Mouse (Mus musculus) fibroblast of lung, adult 2 months (primary cell): ENCODE measurements around the gene Clec11a.
"Not testable (repeated sequence)": the region's sequence is repeated elsewhere in the genome, so short reads cannot be mapped to it uniquely, and the experiment has no call there.

Experiments
- DNase-seq: peaks from one replicate; pipeline ENCODE4 v3.0.0-alpha.2; 2011; ENCODE audit warnings: low read depth

The Clec11a gene

GRCm38 (mm10) chr7:44322290-44322689, 15.6 kb upstream of the Clec11a start:
- DNase-seq = no peak

DNA sequence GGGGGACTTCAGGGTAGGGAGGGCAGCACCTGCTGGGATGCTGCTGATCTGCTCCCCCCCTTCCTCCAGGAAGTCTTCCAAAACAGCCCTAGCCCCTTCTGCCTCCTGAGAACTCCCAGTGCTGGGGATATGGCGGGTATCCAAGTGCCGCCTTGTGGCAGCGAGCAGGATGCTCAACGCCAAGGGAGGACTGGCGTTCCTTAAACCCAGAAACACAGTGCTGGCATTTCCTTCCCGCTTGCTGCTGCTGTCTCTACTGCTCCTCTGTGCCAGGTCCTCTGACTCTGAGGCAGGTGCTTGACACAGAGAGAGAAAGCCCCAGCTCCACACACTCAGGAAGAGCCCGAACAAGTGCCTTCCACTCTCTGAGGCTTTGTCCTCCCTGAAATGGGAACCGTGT, 14.2 kb upstream of the Clec11a start:
- DNase-seq = no peak

DNA sequence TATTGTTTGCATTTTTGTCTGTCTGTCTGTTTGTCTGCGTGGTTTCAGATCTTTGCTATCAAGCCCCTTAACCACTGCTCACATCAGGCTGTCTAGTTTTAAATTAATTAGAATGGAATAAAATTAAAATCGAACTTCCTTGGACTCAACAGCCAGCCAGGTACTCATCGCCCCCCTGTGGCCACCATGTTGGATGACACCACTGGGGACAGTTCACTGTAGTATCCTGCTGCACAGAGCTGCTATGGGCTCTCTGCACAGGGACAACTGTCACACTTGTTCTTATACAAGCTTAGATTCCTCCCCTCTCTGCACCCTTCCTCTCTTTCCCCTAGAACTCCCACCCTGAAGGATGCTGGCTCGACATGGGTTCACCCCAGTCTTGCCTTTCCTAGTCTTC, 11.2 kb upstream of the Clec11a start:
- DNase-seq = no peak

- no peak for DNase-seq
Measured at GRCm38 (mm10) chr7:44312484-44312883, 5.8 kb upstream of the Clec11a start.

DNA sequence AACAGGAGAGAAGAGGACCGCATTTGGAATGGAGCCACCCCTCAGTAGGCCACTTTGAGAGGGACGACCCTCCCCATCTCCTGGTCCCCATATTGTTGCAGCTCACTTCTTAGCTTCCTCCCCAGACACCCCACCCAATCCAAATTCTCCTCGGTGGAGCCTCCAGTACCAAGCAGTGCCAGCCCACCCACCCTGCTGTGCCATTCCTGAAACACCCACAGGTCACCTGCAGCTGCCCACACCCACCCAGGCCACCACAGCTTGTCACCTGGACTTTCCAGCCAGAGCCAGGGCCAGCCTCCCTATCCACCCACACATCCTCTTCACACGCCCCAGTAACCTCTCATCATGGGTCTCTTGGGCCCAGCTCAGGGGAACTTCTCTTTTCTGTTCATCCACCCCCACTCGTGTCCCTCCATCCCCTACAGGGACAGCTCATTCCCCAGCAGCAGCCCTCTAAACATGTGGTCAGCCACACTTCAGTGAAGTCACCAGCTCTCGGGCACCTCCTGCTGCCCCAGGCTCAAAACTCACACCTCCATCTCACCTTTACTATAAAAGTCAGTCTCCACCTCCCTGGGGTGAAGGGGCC, 5.1 kb upstream of the Clec11a start:
- DNase-seq = no peak

DNA sequence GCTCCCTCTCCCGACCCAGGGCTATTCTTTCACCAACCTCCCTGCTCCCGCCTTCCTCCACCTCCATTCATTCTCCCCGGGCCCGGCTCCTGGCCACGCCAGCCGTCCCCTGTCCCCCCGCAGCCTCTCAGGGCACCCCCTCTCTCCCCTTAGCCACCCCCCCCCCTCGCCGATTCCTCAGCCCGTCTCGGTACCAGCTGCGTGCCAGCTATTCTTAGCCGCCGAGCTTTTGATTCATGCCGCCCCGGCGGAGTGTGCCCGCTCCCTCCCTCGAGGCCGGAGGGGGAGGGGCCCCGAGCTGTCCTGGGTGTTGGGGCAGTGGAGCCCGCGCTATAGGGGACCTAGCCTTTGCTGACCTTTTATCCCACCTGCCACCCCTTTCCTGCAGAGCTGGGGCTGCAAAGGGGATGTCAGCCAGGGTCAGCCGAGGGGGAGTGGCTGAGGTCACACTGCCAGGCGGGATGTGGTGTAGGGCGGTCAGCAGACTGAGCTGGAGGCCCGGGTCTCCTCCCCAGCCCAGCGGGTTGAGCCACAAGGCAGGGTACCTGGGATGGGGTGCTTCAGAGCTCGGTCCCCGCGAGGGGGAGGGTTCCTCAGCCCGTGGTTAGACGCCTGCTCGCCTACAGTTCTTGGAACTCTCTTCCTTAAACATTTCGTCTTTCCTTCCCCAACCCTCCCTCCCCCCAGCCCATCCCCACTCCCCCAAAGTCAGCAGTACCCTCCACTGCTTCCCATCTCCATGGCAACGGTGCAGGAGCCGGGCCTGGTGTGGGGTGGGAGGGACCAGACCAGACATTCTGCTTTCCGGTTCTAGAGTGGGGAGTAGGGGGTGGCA, 4.4 kb upstream of the Clec11a start:
- no peak for DNase-seq

DNA sequence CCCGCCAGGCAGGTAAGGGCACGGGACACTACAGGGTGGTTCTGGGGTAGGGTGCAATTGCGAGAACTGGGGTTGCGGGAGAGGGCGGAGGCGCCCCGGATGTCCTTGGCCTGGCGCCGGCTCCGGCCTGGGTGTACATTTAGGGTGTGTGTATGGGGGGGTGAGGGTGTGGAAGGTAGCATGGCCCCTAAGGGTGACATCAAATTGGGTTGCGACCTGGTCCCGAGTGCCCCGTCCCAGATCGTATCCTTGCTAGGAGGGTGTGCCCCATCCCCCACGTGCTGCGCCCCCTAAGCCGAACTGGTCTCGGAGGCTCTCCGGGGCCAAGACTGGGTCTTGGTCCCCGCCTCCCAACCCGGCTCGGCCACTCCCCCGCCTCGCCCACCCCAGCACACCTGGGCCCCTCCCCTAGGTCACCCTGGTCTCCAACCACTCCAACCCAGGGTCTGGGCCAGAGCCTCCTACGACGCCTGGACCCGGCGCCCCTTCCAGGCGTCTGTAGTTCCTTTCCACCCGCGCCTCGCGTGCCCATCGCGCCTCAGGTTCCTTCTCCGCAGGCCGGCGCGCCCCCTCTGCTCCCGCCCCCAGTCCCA, 3.7 kb upstream of the Clec11a start:
- DNase-seq = no peak

DNA sequence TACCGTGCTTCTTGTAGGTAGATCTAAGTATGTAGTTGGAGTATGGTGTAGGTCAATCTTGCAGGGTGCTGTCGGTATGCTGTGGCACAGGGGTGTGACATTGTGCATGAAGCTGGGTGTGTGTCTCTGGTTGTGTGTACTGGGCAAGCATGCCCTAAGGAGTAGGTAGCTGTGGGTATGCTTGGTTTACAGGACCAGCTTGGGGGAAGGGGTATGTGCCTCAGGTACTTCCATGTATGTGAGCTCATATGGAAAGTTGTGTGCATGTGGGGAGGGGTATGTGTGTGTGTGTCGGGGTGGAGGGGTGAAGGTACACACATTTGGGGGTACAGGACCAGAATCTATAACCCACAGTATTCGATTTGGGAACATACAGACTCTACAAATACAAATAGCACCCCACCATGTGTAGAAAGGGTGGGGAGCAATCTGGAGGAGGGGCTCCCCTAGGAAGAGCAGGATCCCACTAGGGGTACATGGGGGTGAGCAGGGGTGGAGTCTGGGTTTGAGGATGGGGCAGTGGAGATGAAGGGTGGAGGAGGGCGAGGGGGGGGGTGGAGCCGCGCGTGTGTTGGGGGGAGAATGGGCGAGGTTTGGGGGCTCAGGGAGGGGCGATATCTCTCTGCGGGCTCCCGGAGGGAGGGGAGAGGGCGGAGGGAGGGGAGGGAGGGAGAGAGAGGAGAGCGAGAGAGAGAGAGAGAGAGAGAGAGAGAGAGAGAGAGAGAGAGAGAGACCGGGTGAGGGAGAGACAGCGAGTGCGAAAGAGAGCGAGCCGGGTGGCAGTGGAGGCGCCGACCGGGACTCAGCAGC, 3.0 kb upstream of the Clec11a start, which contains the start of gene Shank1:
Shank1 (plus strand) TSS at position 779 of the 810 bp plus-strand sequence.
- no peak for DNase-seq

DNA sequence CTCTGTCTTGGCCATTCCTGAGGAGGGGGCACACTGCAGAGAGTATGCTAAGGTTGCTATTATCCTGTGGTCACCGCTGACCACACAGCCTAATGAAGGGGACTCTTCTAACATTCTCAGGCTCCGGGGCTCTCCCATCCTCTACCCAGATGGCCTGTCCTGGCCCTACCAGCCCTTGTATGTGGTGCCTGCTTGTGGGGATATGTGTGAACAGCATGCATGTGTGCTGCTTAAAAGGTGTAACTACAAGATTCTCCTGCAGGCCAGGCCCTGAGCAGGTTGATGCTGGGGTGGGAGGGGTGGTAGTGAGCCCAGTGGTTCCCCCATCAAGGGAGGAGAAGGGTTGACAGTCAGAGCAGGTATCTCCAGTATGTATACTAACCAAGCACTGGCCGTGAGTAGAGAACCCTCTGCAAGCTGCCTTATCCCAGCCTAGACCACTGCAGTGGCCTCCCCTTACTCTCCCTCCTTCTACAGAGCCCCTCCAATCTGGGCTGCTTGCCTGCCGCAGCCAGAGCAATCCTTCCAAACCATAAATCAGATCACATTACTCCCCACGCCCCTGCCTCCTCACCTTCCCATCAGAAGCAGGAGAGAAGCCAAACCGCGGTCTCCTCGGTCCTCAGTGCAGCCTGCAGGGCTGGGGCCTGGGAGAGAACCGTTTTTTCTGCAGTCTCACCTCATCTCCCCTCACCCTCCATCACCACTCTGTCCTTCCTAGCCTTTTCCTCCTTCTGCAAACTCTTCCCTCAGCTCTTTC, 739 bp upstream of the Clec11a start:
- peak; percentile 59 for DNase-seq

DNA sequence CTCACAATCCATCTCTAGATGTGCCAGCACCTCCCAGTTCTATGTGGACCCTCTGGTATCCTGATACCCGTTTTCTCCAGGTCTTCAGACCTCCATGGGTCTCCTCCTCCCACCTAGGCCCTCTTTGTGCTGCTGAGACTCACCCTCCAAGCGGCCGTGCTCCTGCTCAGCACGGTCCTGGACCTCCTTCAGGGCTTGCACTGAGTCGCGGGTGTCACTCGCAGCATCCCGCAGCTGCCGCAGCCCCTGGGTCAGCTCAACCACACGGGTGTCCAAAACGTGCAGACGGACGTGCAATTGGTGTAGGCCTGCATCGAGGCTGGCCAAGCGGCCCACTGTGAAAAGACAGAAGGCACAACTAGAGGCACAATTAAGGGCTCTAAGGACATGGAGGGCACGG, 1.0 kb downstream of the Clec11a start:
- no peak for DNase-seq

GRCm38 (mm10) chr7:44304775-44305641, 1.7 kb downstream of the Clec11a start:
- peak; percentile 100 for DNase-seq

DNA sequence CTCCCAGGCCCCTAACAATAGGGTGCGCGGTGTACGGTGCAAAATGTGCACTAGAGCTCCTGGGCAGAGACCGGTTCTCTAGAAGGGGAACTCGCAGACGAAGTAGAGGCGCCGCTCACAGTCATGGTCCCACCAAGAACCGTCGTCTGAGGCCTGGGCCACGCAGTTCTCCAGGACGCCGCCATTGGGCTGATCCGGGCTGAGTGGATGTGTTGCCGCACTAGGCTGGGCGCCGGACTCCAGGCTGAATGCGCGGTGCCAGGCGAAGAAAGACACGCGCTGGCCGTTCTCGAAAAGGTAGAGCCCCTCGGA, 2.3 kb downstream of the Clec11a start:
- no peak for DNase-seq

- no peak for DNase-seq
Measured at GRCm38 (mm10) chr7:44303346-44304340, 3.1 kb downstream of the Clec11a start.

- not testable (repeated sequence) for DNase-seq
Measured at GRCm38 (mm10) chr7:44297501-44297900, 9.2 kb downstream of the Clec11a start.

DNA sequence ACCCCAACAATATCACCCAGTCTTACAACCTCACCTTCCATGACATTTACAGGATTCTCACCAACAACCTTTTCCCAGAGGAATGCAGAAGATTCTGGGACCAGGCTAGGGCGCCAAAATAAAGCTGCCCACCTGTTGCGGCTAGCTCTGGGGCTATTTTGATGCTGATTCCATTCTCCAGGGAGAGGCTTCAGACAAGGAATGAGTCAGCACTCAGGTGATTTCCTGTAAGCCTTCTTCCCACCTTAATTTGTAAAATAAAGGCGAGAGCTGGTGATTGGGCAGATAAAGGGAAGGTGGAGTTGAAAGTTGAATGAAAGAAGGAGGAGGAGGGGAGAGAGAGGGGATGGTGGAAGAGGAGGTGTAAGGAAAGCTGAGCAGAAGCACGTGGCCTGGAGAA, 15.3 kb downstream of the Clec11a start:
- no peak for DNase-seq

DNA sequence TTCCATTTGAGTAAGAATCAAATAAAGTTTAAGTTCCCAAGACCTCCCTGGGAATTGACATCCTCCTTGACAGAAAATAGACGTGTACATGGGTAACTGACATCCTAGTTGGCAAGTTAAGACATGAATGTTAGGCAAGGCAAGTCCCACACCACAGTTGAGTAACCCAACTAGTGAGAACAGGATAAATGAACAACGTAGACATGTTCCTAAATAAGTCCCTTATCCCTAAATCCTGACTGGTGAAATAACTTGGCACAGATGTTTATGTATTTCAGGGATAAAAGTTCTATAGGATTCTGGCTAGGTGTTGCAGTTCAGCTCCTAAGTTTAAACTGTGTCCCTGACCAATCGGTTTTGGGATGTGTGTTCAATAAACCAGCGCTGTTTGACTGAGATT, 15.7 kb downstream of the Clec11a start:
- DNase-seq = no peak

- DNase-seq = no peak
Measured at GRCm38 (mm10) chr7:44287760-44288159, 18.9 kb downstream of the Clec11a start.

GRCm38 (mm10) chr7:44281586-44281985, 25.1 kb downstream of the Clec11a start:
- DNase-seq = no peak

GRCm38 (mm10) chr7:44280959-44281358, 25.7 kb downstream of the Clec11a start:
- no peak for DNase-seq

DNA sequence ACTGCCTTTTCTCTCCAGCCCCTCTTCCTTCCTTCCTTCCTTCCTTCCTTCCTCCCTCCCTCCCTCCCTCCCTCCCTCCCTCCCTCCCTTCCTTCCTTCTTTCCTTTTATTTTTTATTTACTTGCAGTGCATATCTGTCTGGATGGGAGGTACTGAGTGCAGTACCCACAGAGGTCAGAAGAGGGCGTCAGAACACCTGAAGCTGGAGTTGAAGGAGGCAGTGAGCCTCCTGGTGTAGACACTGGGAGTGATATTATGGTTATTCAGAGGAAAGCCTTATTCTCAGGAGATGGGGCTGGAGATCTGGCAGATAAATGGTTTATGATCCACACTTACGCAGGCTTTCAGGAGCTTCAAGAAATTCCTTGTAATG, 29.5 kb downstream of the Clec11a start:
- DNase-seq = no peak
